Mouse (Mus musculus): ENCODE data around the gene Mif4gd.

Gene Mif4gd

GRCm38 (mm10) chr11:115564064-115564809 is 48.5 kb downstream of the Mif4gd start, which contains the start of gene Nup85:
Gene Nup85 (plus strand): TSS chr11:115564434.
- peak; percentile 96 for DNase-seq

- DNase-seq, result no peak
Observed at GRCm38 (mm10) chr11:115563406-115563805, 49.4 kb downstream of the Mif4gd start.

All from cerebellum, adult 11-12 months (tissue).